Mouse (Mus musculus) kidney, adult 8-10 months (tissue): ENCODE results near the gene S1pr3.

ENCODE experiments used
- DNase-seq, 2 experiments: peaks; one replicate each; pipeline ENCODE4 v3.0.0; 2022

S1pr3 gene

GRCm38 (mm10) chr13:51464294-51464693 lies 55.9 kb downstream of the S1pr3 start:
- no peak for DNase-seq

- DNase-seq, result no peak
Measured at GRCm38 (mm10) chr13:51466117-51466841, 57.8 kb downstream of the S1pr3 start.

GRCm38 (mm10) chr13:51468697-51469250 lies 60.3 kb downstream of the S1pr3 start:
- DNase-seq, result no peak
